Mouse (Mus musculus): ENCODE results near the gene Olfr934.

DNA sequence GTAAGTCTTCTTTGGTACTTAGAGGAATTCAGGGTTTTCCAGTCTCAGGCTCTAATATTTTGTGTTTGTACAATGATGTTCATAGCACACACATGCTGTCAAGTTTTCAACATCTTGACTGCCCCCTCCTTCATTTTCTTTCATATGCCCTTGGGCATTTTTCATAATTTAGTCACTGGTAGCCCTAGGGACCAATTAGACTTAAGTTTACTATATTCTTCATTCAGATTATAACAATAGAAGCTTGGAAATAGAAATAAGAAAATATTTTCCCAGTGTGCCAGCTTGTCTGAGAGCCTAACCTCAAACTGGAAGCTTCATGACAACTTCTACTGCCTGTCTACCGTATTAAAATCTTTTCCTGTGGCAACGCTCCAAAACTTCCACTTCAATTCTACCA, at the start of gene Olfr934:
- no peak for TF ChIP-seq CTCF (IDR thresholded peaks at IDR 0.05)
- no peak for TF ChIP-seq POLR2A (IDR thresholded peaks at IDR 0.05; ENCODE audit: insufficient read depth, low read depth, low read length)
- no peak for TF ChIP-seq EP300 (IDR thresholded peaks at IDR 0.05; ENCODE audit: insufficient read depth, low read depth, low read length)

Data from heart, adult 2 months (tissue).